Mouse (Mus musculus) megakaryocyte, embryonic 14.5 days (primary cell): ENCODE measurements at regions not wholly inside any gene's neighbourhood (a gene's known extent, or its start where the extent isn't known, plus 50 kb on each side); places are given as distances from the start of the nearest gene placed in this dataset.

Experiments
- H3K27me3 ChIP-seq: replicated peaks from 2 replicates; pipeline ENCODE3; 2012; ENCODE audit warnings: inconsistent platforms
- H3K36me3 ChIP-seq: replicated peaks from 2 replicates; pipeline ENCODE3; 2012; ENCODE audit warnings: low read length, inconsistent platforms, mixed read lengths
- H3K4me1 ChIP-seq: 2 replicates; pipeline ENCODE4 v1.6.1; 2012; ENCODE audit warnings: inconsistent platforms
- H3K4me3 ChIP-seq: replicated peaks from 2 replicates; pipeline ENCODE3; 2012; ENCODE audit warnings: moderate library complexity, mild to moderate bottlenecking, inconsistent platforms
- H3K9me3 ChIP-seq: 2 replicates; pipeline ENCODE4 v1.6.1; 2012; ENCODE audit warnings: inconsistent platforms
- FLI1 ChIP-seq: IDR thresholded peaks from 2 replicates; pipeline ENCODE4 v1.6.1; 2012; ENCODE audit warnings: low read length, inconsistent platforms, mixed read lengths
- GATA1 ChIP-seq: IDR thresholded peaks from 3 replicates; pipeline ENCODE4 v1.6.1; 2012; ENCODE audit warnings: mixed read lengths, low read length, inconsistent platforms, borderline replicate concordance

- no peaks in the 10 kb centered on the region for H3K27me3 ChIP-seq
- TF ChIP-seq GATA1 (no peak), FLI1 (no peak)
- H3K36me3 ChIP-seq, result no peaks in the 10 kb centered on the region
- H3K4me3 ChIP-seq, result no peak overlapping the region
- no peaks in the 10 kb centered on the region for H3K4me1 ChIP-seq
- H3K9me3 ChIP-seq, result no peaks in the 10 kb centered on the region
These were observed 192.6 kb downstream of the Gm9733 start for GRCm38 (mm10) chr3:15139550-15139949.

- H3K36me3 ChIP-seq, result no peaks in the 10 kb centered on the region
- no peak overlapping the region for H3K4me3 ChIP-seq
- peaks cover 3% of the 10 kb centered on the region; the same call in 1 of the 2 replicates for H3K4me1 ChIP-seq
- H3K27me3 ChIP-seq, result no peaks in the 10 kb centered on the region
- H3K9me3 ChIP-seq, result no peaks in the 10 kb centered on the region
- TF ChIP-seq FLI1 (no peak), GATA1 (no peak)
These were observed 178.4 kb downstream of the Gm9733 start for GRCm38 (mm10) chr3:15153710-15154109.

- TF ChIP-seq FLI1, result no peak
- TF ChIP-seq GATA1, result no peak
- Histone ChIP-seq H3K4me1 (peaks cover 3% of the 10 kb centered on the region; the same call in 1 of the 2 replicates), H3K27me3 (no peaks in the 10 kb centered on the region), H3K4me3 (no peak overlapping the region), H3K9me3 (no peaks in the 10 kb centered on the region), H3K36me3 (no peaks in the 10 kb centered on the region)
These were observed 177.9 kb downstream of the Gm9733 start for GRCm38 (mm10) chr3:15154153-15154552.

- no peaks in the 10 kb centered on the region for H3K9me3 ChIP-seq
- TF ChIP-seq GATA1, result no peak
- TF ChIP-seq FLI1, result no peak
- H3K4me3 ChIP-seq, result no peak overlapping the region
- no peaks in the 10 kb centered on the region for H3K27me3 ChIP-seq
- no peaks in the 10 kb centered on the region for H3K36me3 ChIP-seq
- H3K4me1 ChIP-seq, result peaks cover 9% of the 10 kb centered on the region; the same call in 1 of the 2 replicates
These were observed 175.4 kb downstream of the Gm9733 start for GRCm38 (mm10) chr3:15156681-15157080.

GRCm38 (mm10) chr3:15157842-15158241 is 174.3 kb downstream of the Gm9733 start:
- H3K9me3 ChIP-seq, result no peaks in the 10 kb centered on the region
- no peaks in the 10 kb centered on the region for H3K27me3 ChIP-seq
- no peaks in the 10 kb centered on the region for H3K36me3 ChIP-seq
- peaks cover 9% of the 10 kb centered on the region; the same call in 1 of the 2 replicates for H3K4me1 ChIP-seq
- TF ChIP-seq GATA1 (no peak), FLI1 (no peak)
- H3K4me3 ChIP-seq, result no peak overlapping the region

GRCm38 (mm10) chr3:15158926-15159325 is 173.2 kb downstream of the Gm9733 start:
- H3K36me3 ChIP-seq, result no peaks in the 10 kb centered on the region
- no peak for TF ChIP-seq FLI1
- TF ChIP-seq GATA1, result no peak
- H3K9me3 ChIP-seq, result no peaks in the 10 kb centered on the region
- peaks cover 9% of the 10 kb centered on the region; the same call in 1 of the 2 replicates for H3K4me1 ChIP-seq
- H3K27me3 ChIP-seq, result no peaks in the 10 kb centered on the region
- H3K4me3 ChIP-seq, result no peak overlapping the region

- Histone ChIP-seq H3K9me3 (no peaks in the 10 kb centered on the region), H3K27me3 (no peaks in the 10 kb centered on the region), H3K36me3 (no peaks in the 10 kb centered on the region), H3K4me3 (no peak overlapping the region), H3K4me1 (peaks cover 9% of the 10 kb centered on the region; the same call in 1 of the 2 replicates)
- no peak for TF ChIP-seq FLI1
- no peak for TF ChIP-seq GATA1
These were observed 172.0 kb downstream of the Gm9733 start for GRCm38 (mm10) chr3:15159965-15160714.

- H3K9me3 ChIP-seq, result no peaks in the 10 kb centered on the region
- no peak for TF ChIP-seq FLI1
- no peak for TF ChIP-seq GATA1
- H3K4me3 ChIP-seq, result no peak overlapping the region
- no peaks in the 10 kb centered on the region for H3K27me3 ChIP-seq
- H3K36me3 ChIP-seq, result no peaks in the 10 kb centered on the region
- H3K4me1 ChIP-seq, result peaks cover 5% of the 10 kb centered on the region
These were observed 156.3 kb downstream of the Gm9733 start for GRCm38 (mm10) chr3:15175811-15176210.

GRCm38 (mm10) chr3:15179079-15179812 is 152.9 kb downstream of the Gm9733 start:
- H3K27me3 ChIP-seq, result no peaks in the 10 kb centered on the region
- no peaks in the 10 kb centered on the region for H3K9me3 ChIP-seq
- peaks cover 5% of the 10 kb centered on the region for H3K4me1 ChIP-seq
- H3K4me3 ChIP-seq, result no peak overlapping the region
- TF ChIP-seq FLI1 (no peak), GATA1 (no peak)
- no peaks in the 10 kb centered on the region for H3K36me3 ChIP-seq

- Histone ChIP-seq H3K4me1 (peaks cover 5% of the 10 kb centered on the region), H3K4me3 (no peak overlapping the region), H3K36me3 (no peaks in the 10 kb centered on the region), H3K27me3 (no peaks in the 10 kb centered on the region), H3K9me3 (no peaks in the 10 kb centered on the region)
- no peak for TF ChIP-seq GATA1
These were observed 151.0 kb downstream of the Gm9733 start for GRCm38 (mm10) chr3:15181111-15181510.
